Mouse (Mus musculus) ES-E14 (cell line): ENCODE results near the gene Rpsa. TPM values are rescaled to one million over a fixed set of nuclear protein-coding genes. Genes with fewer than 3 reads are reported as not detected.

Experiments
- DNase-seq: peaks from one replicate; pipeline ENCODE4 v3.0.0-alpha.2; 2013; ENCODE audit warnings: low read depth, low spot score
- H3K27ac ChIP-seq: 2 replicates; pipeline ENCODE4 v1.5.1; 2012; ENCODE audit warnings: low read depth, mild to moderate bottlenecking, low read length, moderate library complexity, mixed read lengths; ENCODE audit not compliant: poor library complexity, insufficient read depth, severe bottlenecking
- H3K36me3 ChIP-seq: 2 replicates; pipeline ENCODE4 v1.6.1; 2012; ENCODE audit warnings: mild to moderate bottlenecking, low read length, moderate library complexity, mixed read lengths; ENCODE audit not compliant: control insufficient read depth, poor library complexity, insufficient read depth, severe bottlenecking
- H3K4me1 ChIP-seq, 2 experiments: fragments of 150-350 bp in 1 of 2; sonication (generic) in 1 of 2; 2 replicates each; pipeline ENCODE4 v1.6.1; 2012; ENCODE audit warnings: low read length in 2 of 2, mild to moderate bottlenecking in 1 of 2, mixed read lengths in 1 of 2; ENCODE audit not compliant: control insufficient read depth in 2 of 2, insufficient read depth in 2 of 2, poor library complexity in 1 of 2
- H3K4me3 ChIP-seq, 2 experiments: fragments of 150-350 bp in 1 of 2; sonication (generic) in 1 of 2; 2 replicates each; pipeline ENCODE4 v1.5.1; 2012; ENCODE audit warnings: low read length in 2 of 2, low read depth in 1 of 2, mild to moderate bottlenecking in 1 of 2, mixed read lengths in 1 of 2; ENCODE audit not compliant: insufficient read depth in 1 of 2, poor library complexity in 1 of 2, severe bottlenecking in 1 of 2
- H3K9ac ChIP-seq: 2 replicates; pipeline ENCODE4 v1.6.1; 2012; ENCODE audit warnings: low read depth, mild to moderate bottlenecking, low read length, mixed read lengths; ENCODE audit not compliant: poor library complexity, insufficient read depth, severe bottlenecking
- H3K9me3 ChIP-seq: fragments of 150-350 bp; sonication (generic); 2 replicates; pipeline ENCODE4 v1.6.1; 2012; ENCODE audit warnings: low read depth, mild to moderate bottlenecking, low read length; ENCODE audit not compliant: control insufficient read depth, insufficient read depth
- CHD2 ChIP-seq: IDR thresholded peaks from 2 replicates; pipeline ENCODE4 v1.6.1; 2014; ENCODE audit warnings: mild to moderate bottlenecking, low read depth, low read length, inconsistent platforms
- HCFC1 ChIP-seq: IDR thresholded peaks from 2 replicates; pipeline ENCODE4 v1.6.1; 2012; ENCODE audit warnings: low read length, inconsistent platforms, borderline replicate concordance; ENCODE audit not compliant: insufficient read depth
- MAFK ChIP-seq: IDR thresholded peaks from 2 replicates; pipeline ENCODE4 v1.6.1; 2014; ENCODE audit warnings: mild to moderate bottlenecking, low read depth, low read length, inconsistent platforms; ENCODE audit not compliant: insufficient read depth
- ZC3H11A ChIP-seq: IDR thresholded peaks from 2 replicates; pipeline ENCODE4 v1.6.1; 2012; ENCODE audit warnings: low read depth, mild to moderate bottlenecking, inconsistent platforms, low read length, borderline replicate concordance
- ZNF384 ChIP-seq: IDR thresholded peaks from 2 replicates; pipeline ENCODE4 v1.6.1; 2012; ENCODE audit warnings: low read depth, low read length, inconsistent platforms
- in situ Hi-C, 2 experiments: fragments of 600-800 bp; cut with MboI; formaldehyde crosslinking; loops; one replicate each; pipeline ENCODE4 v1.15.1; 2025; ENCODE audit warnings: low sequenced_read_pairs in 2 of 2, inconsistent platforms in 1 of 2; ENCODE audit not compliant: unreplicated experiment in 2 of 2
- total RNA-seq: library from RNA; depleted of rRNA; stranded (reverse); fragments of 300-350 nt; gene quantifications from 2 replicates; pipeline ENCODE4 v1.2.3, GENCODE M21; 2012

Gene Rpsa
- total RNA-seq, 1 experiment = 2,665 TPM

DNA sequence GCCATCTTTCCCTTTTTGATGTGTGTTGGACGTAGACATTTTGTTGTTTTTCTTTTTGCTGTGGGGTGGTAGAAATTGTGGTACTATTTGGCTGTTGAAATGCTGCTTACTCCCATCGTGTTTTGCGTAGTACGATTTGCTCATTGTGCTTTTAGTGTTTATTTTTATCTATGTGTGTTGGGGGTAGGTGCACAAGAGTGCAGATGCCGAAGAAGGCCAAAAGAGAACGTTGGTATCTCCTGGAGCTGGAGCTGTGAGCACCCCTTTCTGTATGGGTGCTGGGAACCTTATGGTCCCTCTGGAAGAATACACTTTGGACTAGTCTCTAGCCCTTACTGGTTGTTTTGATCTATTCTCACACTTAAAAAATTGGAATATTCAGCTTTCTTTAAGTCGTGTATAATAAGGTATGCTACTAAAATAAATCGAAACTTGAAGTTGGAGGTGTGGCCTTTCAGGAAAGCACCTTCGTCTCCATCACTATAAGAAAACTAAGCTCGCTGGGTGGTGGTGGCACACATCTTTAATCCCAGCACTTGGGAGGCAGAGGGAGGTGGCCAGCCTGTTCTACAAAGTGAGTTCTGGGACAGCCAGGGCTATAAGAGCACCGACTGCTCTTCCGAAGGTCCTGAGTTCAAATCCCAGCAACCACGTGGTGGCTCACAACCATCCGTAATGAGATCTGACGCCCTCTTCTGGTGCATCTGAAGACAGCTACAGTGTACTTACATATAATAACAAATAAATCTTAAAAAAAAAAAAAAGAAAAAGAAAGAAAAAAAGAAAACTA lies 16.1 kb upstream of the Rpsa start:
- no peaks in the 10 kb centered on the region for H3K9me3 ChIP-seq
- H3K27ac ChIP-seq = peak overlapping the region; percentile 4; the same call in 1 of the 2 replicates
- DNase-seq = no peak
- H3K9ac ChIP-seq = peak overlapping the region; percentile 44; the same call in 1 of the 2 replicates
- in situ Hi-C loops = no loop called here
- H3K36me3 ChIP-seq = peaks cover 3% of the 10 kb centered on the region; the same call in 1 of the 2 replicates
- peaks cover 3 to 12% of the 10 kb centered on the region in 2 experiments; a peak in 3 of 4 replicates for H3K4me1 ChIP-seq
- peak overlapping the region; percentile 88 to 89 for H3K4me3 ChIP-seq
- TF ChIP-seq MAFK (no peak), ZNF384 (no peak), ZC3H11A (no peak), HCFC1 (no peak), CHD2 (no peak)

DNA sequence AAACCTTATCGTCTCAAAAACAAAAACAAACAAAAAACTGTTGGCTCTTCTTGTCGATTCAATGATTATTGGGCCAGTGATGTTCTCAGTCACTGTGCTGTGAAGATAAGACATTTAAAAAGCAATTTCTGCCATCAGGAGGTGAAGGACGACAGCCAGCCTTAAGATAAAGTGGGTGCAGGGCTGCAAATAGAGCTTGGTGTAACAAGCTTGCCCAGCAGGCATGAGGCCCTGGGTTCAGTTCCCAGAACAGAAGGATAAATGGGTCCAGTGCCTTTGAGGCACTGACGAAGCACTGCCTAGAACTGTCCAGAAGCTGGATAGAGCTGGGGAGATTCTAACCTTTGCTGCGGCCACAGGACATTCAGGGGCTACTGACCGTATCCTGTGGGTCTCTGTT lies 15.0 kb upstream of the Rpsa start:
- H3K9me3 ChIP-seq = no peaks in the 10 kb centered on the region
- H3K9ac ChIP-seq = no peak overlapping the region
- TF ChIP-seq ZNF384 (no peak), CHD2 (no peak), HCFC1 (no peak), MAFK (no peak), ZC3H11A (no peak)
- in situ Hi-C loops = no loop called here
- no peak overlapping the region for H3K27ac ChIP-seq
- no peak for DNase-seq
- H3K4me3 ChIP-seq = no peak overlapping the region
- peaks cover 9% of the 10 kb centered on the region; the same call in 1 of the 2 replicates for H3K36me3 ChIP-seq
- peaks cover 3 to 14% of the 10 kb centered on the region in 2 experiments; a peak in 3 of 4 replicates for H3K4me1 ChIP-seq

DNA sequence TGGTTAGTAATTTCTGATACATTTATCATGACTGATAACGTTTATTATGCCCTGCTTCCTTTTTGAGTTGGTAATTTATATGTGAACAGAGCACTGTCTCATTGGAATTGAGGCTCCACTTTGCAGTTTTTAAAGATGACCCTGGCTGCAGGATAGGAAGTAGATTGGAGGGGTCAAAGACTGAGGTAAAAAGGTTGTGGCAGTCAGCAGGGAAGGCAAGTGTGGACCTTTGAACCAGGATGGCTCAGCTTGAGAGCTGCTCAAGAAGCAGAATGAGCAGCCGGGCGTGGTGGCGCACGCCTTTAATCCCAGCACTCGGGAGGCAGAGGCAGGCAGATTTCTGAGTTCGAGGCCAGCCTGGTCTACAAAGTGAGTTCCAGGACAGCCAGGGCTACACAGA lies 14.0 kb upstream of the Rpsa start:
- no peaks in the 10 kb centered on the region for H3K9me3 ChIP-seq
- in situ Hi-C loops = no loop called here
- H3K9ac ChIP-seq = no peak overlapping the region
- H3K4me1 ChIP-seq = peaks cover 3 to 14% of the 10 kb centered on the region in 2 experiments; a peak in 3 of 4 replicates
- H3K36me3 ChIP-seq = peaks cover 17% of the 10 kb centered on the region; the same call in 1 of the 2 replicates
- no peak overlapping the region for H3K27ac ChIP-seq
- no peak overlapping the region for H3K4me3 ChIP-seq
- DNase-seq = no peak
- TF ChIP-seq HCFC1 = no peak
- TF ChIP-seq MAFK = no peak
- TF ChIP-seq CHD2 = no peak
- TF ChIP-seq ZC3H11A = no peak
- no peak for TF ChIP-seq ZNF384

DNA sequence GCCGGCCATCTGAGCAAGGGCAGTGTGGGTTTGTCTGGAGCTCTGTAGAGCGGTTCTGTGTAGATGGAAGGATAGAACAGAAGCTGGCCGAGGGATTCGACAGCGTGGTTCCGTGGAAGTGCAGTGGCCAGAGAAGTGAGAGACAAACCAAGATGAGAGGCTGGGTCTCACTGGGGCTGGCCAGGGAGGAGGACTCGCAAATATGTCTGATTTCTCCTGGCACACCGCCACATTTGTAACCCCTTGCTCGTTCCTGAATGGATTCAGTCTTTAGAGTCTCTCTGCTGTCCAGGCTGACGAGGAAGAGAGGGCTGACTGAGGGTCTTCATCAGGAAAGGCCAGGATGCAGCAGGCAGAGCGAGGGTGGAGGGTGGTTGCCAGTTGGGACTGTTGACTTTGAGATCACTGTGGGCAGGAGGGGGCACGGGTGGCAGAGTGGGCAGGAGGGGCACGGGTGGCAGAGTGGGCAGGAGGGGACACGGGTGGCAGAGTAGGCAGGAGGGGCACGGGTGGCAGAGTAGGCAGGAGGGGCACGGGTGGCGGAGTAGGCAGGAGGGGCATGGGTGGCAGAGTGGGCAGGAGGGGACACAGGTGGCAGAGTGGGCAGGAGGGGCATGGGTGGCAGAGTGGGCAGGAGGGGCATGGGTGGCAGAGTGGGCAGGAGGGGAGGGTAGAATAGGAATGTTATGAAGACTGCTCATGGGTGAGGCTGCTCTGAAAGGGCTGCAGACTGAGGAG lies 13.3 kb upstream of the Rpsa start:
- H3K4me1 ChIP-seq = peaks cover 3 to 16% of the 10 kb centered on the region in 2 experiments; a peak in 3 of 4 replicates
- H3K4me3 ChIP-seq = no peak overlapping the region
- no peaks in the 10 kb centered on the region for H3K9me3 ChIP-seq
- in situ Hi-C loops = no loop called here
- TF ChIP-seq ZNF384 (no peak), ZC3H11A (no peak), MAFK (no peak), CHD2 (no peak), HCFC1 (no peak)
- H3K36me3 ChIP-seq = peaks cover 19% of the 10 kb centered on the region; the same call in 1 of the 2 replicates
- H3K9ac ChIP-seq = no peak overlapping the region
- no peak overlapping the region for H3K27ac ChIP-seq
- no peak for DNase-seq
